ENCODE assay signal across 24 mouse cellular contexts in the genomic region with DNA sequence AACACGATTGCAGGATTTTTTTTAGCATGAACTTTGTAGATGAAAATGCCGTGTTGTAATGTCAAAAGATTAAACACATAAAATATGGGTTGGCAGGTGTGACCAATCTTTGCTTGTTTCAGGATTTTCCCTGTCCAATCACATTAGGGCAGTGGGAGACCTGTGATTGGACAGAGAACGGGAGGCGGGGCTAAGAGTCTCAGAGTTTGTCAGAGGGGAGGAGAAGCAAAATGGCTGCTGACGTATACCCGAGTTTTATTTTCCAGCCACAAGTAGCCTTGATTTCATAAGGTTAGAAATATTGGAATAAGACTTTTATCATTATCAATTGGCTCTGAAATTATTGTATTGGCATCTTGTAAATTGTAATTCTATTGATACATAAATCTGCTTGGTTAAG.
"Had no signal": no experiment of that assay in that cellular context is flagged by ENCODE, and none has a peak within 500 bp of the region (broad histone marks: within the 10 kb centered on the region; RNA-seq: fewer than 3 reads in every experiment).

No protein-coding gene starts in this region.

- H3K27ac ChIP-seq: gastrocnemius, adult 2 months; heart, embryonic 10.5 days; hindbrain, embryonic 13.5 days; hindbrain, embryonic 15.5 days; hindbrain, postnatal 0 days; kidney, embryonic 15.5 days; kidney, postnatal 0 days; limb, embryonic 13.5 days; limb, embryonic 15.5 days; liver, embryonic 12.5 days had no signal

- H3K4me1 ChIP-seq: hindbrain, embryonic 15.5 days had no signal

- H3K4me3 ChIP-seq: gastrocnemius, adult 2 months; heart, embryonic 10.5 days; heart, embryonic 12.5 days; hindbrain, embryonic 13.5 days; hindbrain, embryonic 15.5 days; kidney, embryonic 15.5 days; limb, embryonic 13.5 days; limb, embryonic 15.5 days; liver, embryonic 12.5 days had no signal

- H3K9ac ChIP-seq: heart, embryonic 12.5 days; hindbrain, embryonic 13.5 days; hindbrain, embryonic 15.5 days; kidney, embryonic 15.5 days; limb, embryonic 13.5 days; limb, embryonic 15.5 days; liver, embryonic 12.5 days had no signal

- DNase-seq: gastrocnemius, adult 2 months; gastrocnemius, postnatal 10 days; gastrocnemius, postnatal 25 days; heart, adult 18-20 months; heart, postnatal 10 days; kidney, adult 11 months; kidney, adult 2 months; kidney, adult 9 months; kidney, postnatal 14 days; kidney, postnatal 36 days; layer of hippocampus, adult 9-11 months; layer of hippocampus, postnatal 36 days; left cerebral cortex, postnatal 4 days had no signal

- H3K36me3 ChIP-seq: heart, embryonic 10.5 days; heart, embryonic 12.5 days; hindbrain, embryonic 13.5 days; hindbrain, embryonic 15.5 days; kidney, embryonic 15.5 days; limb, embryonic 13.5 days; limb, embryonic 15.5 days; liver, embryonic 12.5 days had no signal

- H3K4me2 ChIP-seq: heart, embryonic 12.5 days; hindbrain, embryonic 13.5 days; hindbrain, embryonic 15.5 days; kidney, embryonic 15.5 days; limb, embryonic 13.5 days; limb, embryonic 15.5 days; liver, embryonic 12.5 days had no signal

- H3K27me3 ChIP-seq: heart, embryonic 12.5 days; hindbrain, embryonic 13.5 days; hindbrain, embryonic 15.5 days; kidney, embryonic 15.5 days; limb, embryonic 13.5 days; limb, embryonic 15.5 days; liver, embryonic 12.5 days had no signal

- ATAC-seq: hindbrain, postnatal 0 days; intestine, embryonic 16.5 days; liver, embryonic 12.5 days had no signal

- H3K9me3 ChIP-seq: heart, embryonic 10.5 days; hindbrain, embryonic 13.5 days; hindbrain, embryonic 15.5 days; limb, embryonic 13.5 days; limb, embryonic 15.5 days; liver, embryonic 12.5 days had no signal
